Mouse (Mus musculus): Measurements from ENCODE around the gene Fam83e. TPM values are rescaled to one million over a fixed set of nuclear protein-coding genes. Genes with fewer than 3 reads are reported as not detected.

The Fam83e gene
- polyA plus RNA-seq, 1 experiment from 2014 or later = 0.80 TPM

GRCm38 (mm10) chr7:45710477-45711191, 10.4 kb upstream of the Fam83e start:
- Histone ChIP-seq H3K27me3 (ENCODE audit: control insufficient read depth, insufficient read depth, low read length) (no peaks in the 10 kb centered on the region), H3K36me3 (ENCODE audit: control insufficient read depth, insufficient read depth, low read length) (peaks cover 13% of the 10 kb centered on the region), H3K27ac (ENCODE audit: low read depth, low read length) (no peak overlapping the region), H3K4me3 (ENCODE audit: low read depth, low read length) (no peak overlapping the region), H3K4me2 (replicated peaks; ENCODE audit: low read depth, low read length) (no peak overlapping the region), H3K9me3 (ENCODE audit: control insufficient read depth, low read length) (no peaks in the 10 kb centered on the region), H3K9ac (ENCODE audit: low read depth, low read length) (no peak overlapping the region), H3K4me1 (replicated peaks; ENCODE audit: control insufficient read depth, insufficient read depth, low read length) (peaks cover 35% of the 10 kb centered on the region)
- 93% methylated on average over 20 of the region's 20 CpGs for WGBS
- ATAC-seq (ENCODE audit: low FRiP score) (no peak), DNase-seq (ENCODE audit: low spot score) (no peak)

GRCm38 (mm10) chr7:45711316-45712021, 9.5 kb upstream of the Fam83e start:
- Histone ChIP-seq H3K27ac (ENCODE audit: low read depth, low read length) (no peak overlapping the region), H3K9me3 (ENCODE audit: control insufficient read depth, low read length) (no peaks in the 10 kb centered on the region), H3K4me1 (replicated peaks; ENCODE audit: control insufficient read depth, insufficient read depth, low read length) (peaks cover 36% of the 10 kb centered on the region), H3K9ac (ENCODE audit: low read depth, low read length) (no peak overlapping the region), H3K4me3 (ENCODE audit: low read depth, low read length) (no peak overlapping the region), H3K36me3 (ENCODE audit: control insufficient read depth, insufficient read depth, low read length) (peaks cover 13% of the 10 kb centered on the region), H3K4me2 (replicated peaks; ENCODE audit: low read depth, low read length) (no peak overlapping the region), H3K27me3 (ENCODE audit: control insufficient read depth, insufficient read depth, low read length) (no peaks in the 10 kb centered on the region)
- no peak for ATAC-seq (ENCODE audit: low FRiP score)
- 89% methylated on average over 24 of the region's 24 CpGs for WGBS
- no peak for DNase-seq (ENCODE audit: low spot score)

GRCm38 (mm10) chr7:45712022-45712757, 8.8 kb upstream of the Fam83e start:
- ATAC-seq (ENCODE audit: low FRiP score) = no peak
- Histone ChIP-seq H3K27ac (ENCODE audit: low read depth, low read length) (no peak overlapping the region), H3K36me3 (ENCODE audit: control insufficient read depth, insufficient read depth, low read length) (peaks cover 13% of the 10 kb centered on the region), H3K4me1 (replicated peaks; ENCODE audit: control insufficient read depth, insufficient read depth, low read length) (peaks cover 36% of the 10 kb centered on the region), H3K27me3 (ENCODE audit: control insufficient read depth, insufficient read depth, low read length) (no peaks in the 10 kb centered on the region), H3K4me2 (replicated peaks; ENCODE audit: low read depth, low read length) (no peak overlapping the region), H3K4me3 (ENCODE audit: low read depth, low read length) (no peak overlapping the region), H3K9me3 (ENCODE audit: control insufficient read depth, low read length) (no peaks in the 10 kb centered on the region), H3K9ac (ENCODE audit: low read depth, low read length) (no peak overlapping the region)
- 91% methylated on average over 20 of the region's 21 CpGs for WGBS
- DNase-seq (ENCODE audit: low spot score) = no peak

- ATAC-seq (ENCODE audit: low FRiP score) (no peak), DNase-seq (ENCODE audit: low spot score) (no peak)
- Histone ChIP-seq H3K36me3 (ENCODE audit: control insufficient read depth, insufficient read depth, low read length) (peaks cover 13% of the 10 kb centered on the region), H3K4me1 (replicated peaks; ENCODE audit: control insufficient read depth, insufficient read depth, low read length) (peaks cover 25% of the 10 kb centered on the region), H3K27me3 (ENCODE audit: control insufficient read depth, insufficient read depth, low read length) (no peaks in the 10 kb centered on the region), H3K4me3 (ENCODE audit: low read depth, low read length) (no peak overlapping the region), H3K4me2 (replicated peaks; ENCODE audit: low read depth, low read length) (no peak overlapping the region), H3K27ac (ENCODE audit: low read depth, low read length) (no peak overlapping the region), H3K9ac (ENCODE audit: low read depth, low read length) (no peak overlapping the region), H3K9me3 (ENCODE audit: control insufficient read depth, low read length) (no peaks in the 10 kb centered on the region)
- WGBS = 95% methylated on average over 16 of the region's 16 CpGs
These were observed 7.6 kb upstream of the Fam83e start for GRCm38 (mm10) chr7:45713396-45713795.

GRCm38 (mm10) chr7:45713881-45714520, 7.0 kb upstream of the Fam83e start:
- DNase-seq (ENCODE audit: low spot score) (no peak), ATAC-seq (ENCODE audit: low FRiP score) (no peak)
- peak overlapping the region; percentile 65 for H3K4me3 ChIP-seq (ENCODE audit: low read depth, low read length)
- no peaks in the 10 kb centered on the region for H3K9me3 ChIP-seq (ENCODE audit: control insufficient read depth, low read length)
- H3K27ac ChIP-seq (ENCODE audit: low read depth, low read length) = no peak overlapping the region
- peak overlapping the region; percentile 86 for H3K4me2 ChIP-seq (replicated peaks; ENCODE audit: low read depth, low read length)
- 84% methylated on average over 6 of the region's 6 CpGs for WGBS
- H3K36me3 ChIP-seq (ENCODE audit: control insufficient read depth, insufficient read depth, low read length) = peaks cover 13% of the 10 kb centered on the region
- no peaks in the 10 kb centered on the region for H3K27me3 ChIP-seq (ENCODE audit: control insufficient read depth, insufficient read depth, low read length)
- peaks cover 23% of the 10 kb centered on the region for H3K4me1 ChIP-seq (replicated peaks; ENCODE audit: control insufficient read depth, insufficient read depth, low read length)
- H3K9ac ChIP-seq (ENCODE audit: low read depth, low read length) = no peak overlapping the region

GRCm38 (mm10) chr7:45714630-45715089, 6.4 kb upstream of the Fam83e start:
- Histone ChIP-seq H3K9me3 (ENCODE audit: control insufficient read depth, low read length) (no peaks in the 10 kb centered on the region), H3K9ac (ENCODE audit: low read depth, low read length) (peak overlapping the region; percentile 71), H3K36me3 (ENCODE audit: control insufficient read depth, insufficient read depth, low read length) (peaks cover 13% of the 10 kb centered on the region), H3K27me3 (ENCODE audit: control insufficient read depth, insufficient read depth, low read length) (no peaks in the 10 kb centered on the region), H3K27ac (ENCODE audit: low read depth, low read length) (no peak overlapping the region), H3K4me3 (ENCODE audit: low read depth, low read length) (peak overlapping the region; percentile 65), H3K4me2 (replicated peaks; ENCODE audit: low read depth, low read length) (peak overlapping the region; percentile 86), H3K4me1 (replicated peaks; ENCODE audit: control insufficient read depth, insufficient read depth, low read length) (peaks cover 21% of the 10 kb centered on the region)
- 9% methylated on average over 14 of the region's 14 CpGs for WGBS
- ATAC-seq (ENCODE audit: low FRiP score) = peak; percentile 61; the same call in 1 of the 2 replicates
- DNase-seq (ENCODE audit: low spot score) = no peak

- WGBS = 8% methylated on average over 34 of the region's 34 CpGs
- ATAC-seq (ENCODE audit: low FRiP score) = peak; percentile 91
- Histone ChIP-seq H3K27me3 (ENCODE audit: control insufficient read depth, insufficient read depth, low read length) (no peaks in the 10 kb centered on the region), H3K36me3 (ENCODE audit: control insufficient read depth, insufficient read depth, low read length) (peaks cover 16% of the 10 kb centered on the region), H3K4me3 (ENCODE audit: low read depth, low read length) (peak within 1 kb of the TSS; percentile 65), H3K9ac (ENCODE audit: low read depth, low read length) (peak within 1 kb of the TSS; percentile 71), H3K27ac (ENCODE audit: low read depth, low read length) (peak within 1 kb of the TSS; percentile 34; the same call in 1 of the 2 replicates), H3K4me2 (replicated peaks; ENCODE audit: low read depth, low read length) (peak within 1 kb of the TSS; percentile 86), H3K9me3 (ENCODE audit: control insufficient read depth, low read length) (no peaks in the 10 kb centered on the region), H3K4me1 (replicated peaks; ENCODE audit: control insufficient read depth, insufficient read depth, low read length) (peaks cover 17% of the 10 kb centered on the region)
- DNase-seq (ENCODE audit: low spot score) = peak; percentile 95
These were observed 5.8 kb upstream of the Fam83e start, which contains the start of gene Rpl18 for GRCm38 (mm10) chr7:45715090-45715708. Rpl18 (plus strand) TSS chr7:45715457.

Data from hindbrain, embryonic 11.5 days (tissue).